Mouse (Mus musculus): ENCODE data around the gene Lbx1. TPM values are rescaled to one million over a fixed set of nuclear protein-coding genes. Genes with fewer than 3 reads are reported as not detected.

Gene Lbx1
- polyA plus RNA-seq, 1 experiment from 2014 or later = not detected

DNA sequence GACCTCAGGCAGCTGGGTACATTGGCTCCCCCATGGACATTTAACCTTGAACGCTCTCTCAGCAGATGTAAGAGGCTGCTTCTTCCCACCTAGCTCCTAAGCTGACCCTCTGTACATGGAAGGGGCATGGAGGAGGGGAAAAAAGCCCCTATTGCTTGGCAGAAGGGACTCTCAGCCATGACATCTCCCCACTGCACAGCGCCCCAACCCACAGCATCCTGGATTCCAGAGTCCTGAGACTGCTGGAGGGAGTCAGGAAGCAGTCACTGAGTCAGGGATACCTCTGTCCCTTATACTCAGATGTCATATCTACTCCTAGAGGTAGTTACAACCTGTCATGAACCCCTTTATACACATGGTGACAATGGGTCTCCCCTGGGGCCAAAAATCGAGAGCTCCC is 8.6 kb downstream of the Lbx1 start:
- Histone ChIP-seq H3K27ac (replicated peaks) (no peak overlapping the region), H3K9ac (no peak overlapping the region), H3K4me1 (replicated peaks) (peaks cover 14% of the 10 kb centered on the region), H3K27me3 (peaks cover 100% of the 10 kb centered on the region), H3K4me3 (replicated peaks) (no peak overlapping the region), H3K36me3 (replicated peaks) (no peaks in the 10 kb centered on the region), H3K4me2 (no peak overlapping the region), H3K9me3 (replicated peaks) (no peaks in the 10 kb centered on the region)
- ATAC-seq (ENCODE audit: insufficient read depth) = no peak
- 5% methylated on average over 3 of the region's 3 CpGs for WGBS (ENCODE audit: insufficient replicate concordance)

DNA sequence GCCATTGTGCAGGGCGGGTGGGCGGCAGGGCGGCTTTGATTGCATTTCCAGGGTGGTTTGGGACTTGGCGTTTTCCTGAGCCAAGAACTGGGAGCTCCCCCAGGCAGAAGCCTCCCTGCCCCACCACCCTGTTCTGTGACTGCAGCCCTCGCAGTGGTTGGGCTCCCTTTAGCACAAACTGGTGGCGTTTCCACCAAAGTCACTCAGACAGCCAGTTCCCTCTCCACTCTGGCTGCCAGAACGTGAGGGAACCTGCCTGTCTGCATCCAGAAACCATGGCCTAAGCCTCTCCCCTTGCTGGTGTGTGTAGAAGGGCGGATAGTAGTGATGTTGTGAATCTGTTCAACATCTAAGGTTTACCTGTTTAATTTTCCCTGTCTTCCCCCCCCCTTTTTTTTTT is 9.4 kb downstream of the Lbx1 start:
- no peak for ATAC-seq (ENCODE audit: insufficient read depth)
- Histone ChIP-seq H3K27me3 (peaks cover 100% of the 10 kb centered on the region), H3K9ac (no peak overlapping the region), H3K36me3 (replicated peaks) (no peaks in the 10 kb centered on the region), H3K4me2 (no peak overlapping the region), H3K27ac (replicated peaks) (no peak overlapping the region), H3K9me3 (replicated peaks) (no peaks in the 10 kb centered on the region), H3K4me1 (replicated peaks) (peaks cover 14% of the 10 kb centered on the region), H3K4me3 (replicated peaks) (no peak overlapping the region)
- WGBS (ENCODE audit: insufficient replicate concordance) = 5% methylated on average over 8 of the region's 8 CpGs

DNA sequence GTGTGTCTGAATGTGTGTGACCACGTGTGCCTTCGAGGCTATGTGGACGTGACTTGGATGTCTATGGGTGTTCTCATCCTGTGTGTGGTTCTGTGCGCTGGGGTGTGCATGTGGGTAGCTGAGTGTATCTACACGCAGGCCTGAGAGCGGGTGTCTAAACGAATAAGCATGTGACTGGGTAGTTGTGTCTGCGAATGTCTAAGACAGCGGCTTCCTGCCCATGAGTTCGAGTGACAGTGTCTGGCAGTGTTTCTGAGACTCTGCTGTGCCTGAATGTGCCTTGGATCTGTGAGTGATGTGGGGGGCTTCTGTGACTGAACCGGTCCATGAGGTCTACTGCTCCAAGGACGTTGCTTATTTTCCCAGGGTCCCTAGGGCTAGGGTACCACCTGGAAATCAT is 10.5 kb downstream of the Lbx1 start:
- no peak overlapping the region for H3K9ac ChIP-seq
- no peak for ATAC-seq (ENCODE audit: insufficient read depth)
- WGBS (ENCODE audit: insufficient replicate concordance) = under 1% methylated on average over 12 of the region's 12 CpGs

DNA sequence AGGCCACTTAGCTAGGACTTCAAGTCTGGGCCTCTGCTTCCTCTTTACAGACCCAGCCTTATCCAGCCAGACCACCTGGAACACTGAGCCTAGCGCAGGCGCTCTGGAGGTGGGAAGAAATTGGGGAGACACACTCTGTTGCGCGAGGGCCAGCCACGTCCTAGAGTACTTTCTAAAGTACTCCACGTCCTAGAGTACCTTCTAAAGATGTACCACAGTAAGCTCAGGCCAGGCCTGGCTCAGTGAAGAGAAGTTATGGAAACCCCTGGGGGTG is 11.4 kb downstream of the Lbx1 start:
- peaks cover 10% of the 10 kb centered on the region for H3K4me1 ChIP-seq (replicated peaks)
- no peak for ATAC-seq (ENCODE audit: insufficient read depth)
- H3K9me3 ChIP-seq (replicated peaks) = no peaks in the 10 kb centered on the region
- peaks cover 97% of the 10 kb centered on the region for H3K27me3 ChIP-seq
- no peak overlapping the region for H3K4me3 ChIP-seq (replicated peaks)
- H3K36me3 ChIP-seq (replicated peaks) = no peaks in the 10 kb centered on the region
- H3K9ac ChIP-seq = no peak overlapping the region
- no peak overlapping the region for H3K4me2 ChIP-seq
- 2% methylated on average over 6 of the region's 6 CpGs for WGBS (ENCODE audit: insufficient replicate concordance)
- H3K27ac ChIP-seq (replicated peaks) = no peak overlapping the region

More for the DNA sequence above, 10.5 kb downstream of the Lbx1 start:
- Histone ChIP-seq H3K9me3 (replicated peaks) (no peaks in the 10 kb centered on the region), H3K27ac (replicated peaks) (no peak overlapping the region), H3K36me3 (replicated peaks) (no peaks in the 10 kb centered on the region), H3K4me1 (replicated peaks) (peaks cover 16% of the 10 kb centered on the region), H3K27me3 (peaks cover 99% of the 10 kb centered on the region), H3K4me3 (replicated peaks) (no peak overlapping the region), H3K4me2 (no peak overlapping the region)

DNA sequence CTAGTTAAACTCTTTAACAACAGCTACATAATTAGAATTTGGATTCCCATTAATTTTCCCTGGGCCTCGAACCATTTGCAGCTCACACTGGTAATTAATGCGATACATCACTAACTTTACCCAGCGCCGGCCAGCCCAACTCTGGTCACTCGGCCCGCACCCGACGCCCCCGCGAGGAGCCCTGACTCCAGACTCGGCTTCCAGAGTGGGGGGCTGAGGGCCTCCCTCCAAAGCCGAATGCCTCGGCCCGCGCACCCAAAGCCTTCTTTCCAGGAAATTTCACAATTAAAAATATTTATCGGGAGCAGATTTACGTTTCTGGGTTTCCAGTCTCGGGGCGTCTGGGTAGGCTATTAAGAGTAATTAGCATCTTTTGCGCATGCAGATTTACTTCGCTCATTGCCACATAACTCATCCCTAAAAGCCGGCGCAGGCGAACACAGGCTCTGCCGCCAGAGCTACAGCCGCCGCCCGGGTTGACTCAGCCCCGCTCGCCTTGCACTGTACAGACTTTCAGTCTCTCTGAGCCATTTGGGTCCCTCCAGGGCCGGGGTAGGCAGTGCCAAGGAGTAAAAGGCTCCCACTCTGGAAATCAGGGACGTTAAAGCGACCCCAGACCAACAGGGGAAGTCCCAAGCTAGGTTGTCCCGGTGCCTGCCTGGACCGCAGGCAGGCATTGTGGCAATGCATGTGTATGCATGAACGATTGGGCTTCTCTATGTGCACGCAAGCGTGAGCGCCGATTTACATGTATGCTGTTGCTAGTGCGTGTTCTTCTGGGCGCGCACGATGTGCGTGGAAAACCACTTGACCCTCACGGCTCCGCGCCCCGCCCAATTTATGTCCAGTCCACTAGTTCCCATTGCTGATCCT is 12.0 kb downstream of the Lbx1 start:
- no peaks in the 10 kb centered on the region for H3K36me3 ChIP-seq (replicated peaks)
- H3K4me2 ChIP-seq = no peak overlapping the region
- no peaks in the 10 kb centered on the region for H3K9me3 ChIP-seq (replicated peaks)
- no peak overlapping the region for H3K27ac ChIP-seq (replicated peaks)
- H3K9ac ChIP-seq = no peak overlapping the region
- peaks cover 96% of the 10 kb centered on the region for H3K27me3 ChIP-seq
- peaks cover 10% of the 10 kb centered on the region for H3K4me1 ChIP-seq (replicated peaks)
- no peak overlapping the region for H3K4me3 ChIP-seq (replicated peaks)
- WGBS (ENCODE audit: insufficient replicate concordance) = 3% methylated on average over 49 of the region's 49 CpGs
- no peak for ATAC-seq (ENCODE audit: insufficient read depth)

DNA sequence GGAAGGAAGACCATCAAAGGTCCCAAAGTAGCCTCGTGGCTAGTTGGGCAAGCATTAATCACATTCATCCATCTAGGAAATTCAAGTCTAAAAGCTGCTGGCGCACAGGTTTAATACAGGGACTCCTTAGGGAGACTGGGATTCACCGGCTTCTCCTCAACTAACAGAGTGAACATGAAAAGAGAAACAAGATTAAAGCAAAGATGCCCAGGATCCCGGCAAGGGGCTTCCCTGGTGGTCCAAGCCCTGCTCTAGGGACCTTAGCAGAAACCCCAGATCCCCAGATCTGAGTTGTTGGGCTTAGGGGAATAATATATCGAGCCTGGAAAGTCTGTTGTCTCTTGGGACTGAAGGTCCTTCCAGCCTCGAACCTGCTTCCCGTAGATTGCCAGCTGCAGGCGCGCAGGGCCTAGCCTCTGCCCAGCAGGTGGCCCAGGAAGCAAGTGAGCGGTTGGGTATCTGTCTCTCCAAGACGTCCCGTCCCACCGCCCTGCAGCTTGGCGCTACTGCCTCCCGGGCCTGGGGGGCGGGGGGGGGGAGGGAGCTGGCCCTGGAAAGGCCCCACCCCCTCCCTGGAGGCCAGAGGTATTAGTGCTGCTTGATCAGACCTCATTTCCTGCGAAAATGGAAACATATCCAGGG is 13.3 kb downstream of the Lbx1 start:
- H3K27me3 ChIP-seq = peaks cover 94% of the 10 kb centered on the region
- no peak for ATAC-seq (ENCODE audit: insufficient read depth)

DNA sequence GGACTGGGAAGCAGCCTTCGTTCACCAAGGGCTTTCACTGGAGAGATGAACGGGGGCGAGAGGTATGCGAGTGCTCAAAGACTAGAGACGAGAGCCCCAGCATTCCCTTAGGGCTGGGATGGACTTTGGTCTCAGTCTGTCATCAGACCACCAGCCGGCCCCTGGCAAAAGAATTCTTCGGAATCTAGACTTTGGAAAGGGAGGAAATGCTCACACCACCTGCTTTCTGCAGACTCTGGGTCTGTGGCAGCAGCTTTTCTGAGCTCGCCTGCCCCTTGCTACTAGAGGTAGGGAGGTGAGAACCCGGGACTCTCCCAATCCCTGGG is 14.2 kb downstream of the Lbx1 start:
- Histone ChIP-seq H3K27ac (replicated peaks) (no peak overlapping the region), H3K9me3 (replicated peaks) (no peaks in the 10 kb centered on the region), H3K4me1 (replicated peaks) (peaks cover 10% of the 10 kb centered on the region), H3K4me3 (replicated peaks) (peak overlapping the region; percentile 9; the same call in 1 of the 2 replicates), H3K4me2 (peak overlapping the region; percentile 59), H3K9ac (no peak overlapping the region), H3K36me3 (replicated peaks) (no peaks in the 10 kb centered on the region), H3K27me3 (peaks cover 92% of the 10 kb centered on the region)
- WGBS (ENCODE audit: insufficient replicate concordance) = 4% methylated on average over 9 of the region's 9 CpGs
- ATAC-seq (ENCODE audit: insufficient read depth) = no peak

More for the DNA sequence above, 13.3 kb downstream of the Lbx1 start:
- H3K4me3 ChIP-seq (replicated peaks) = no peak overlapping the region
- WGBS (ENCODE audit: insufficient replicate concordance) = 5% methylated on average over 17 of the region's 17 CpGs
- H3K4me1 ChIP-seq (replicated peaks) = peaks cover 10% of the 10 kb centered on the region
- H3K27ac ChIP-seq (replicated peaks) = no peak overlapping the region
- no peak overlapping the region for H3K9ac ChIP-seq
- H3K36me3 ChIP-seq (replicated peaks) = no peaks in the 10 kb centered on the region
- H3K9me3 ChIP-seq (replicated peaks) = no peaks in the 10 kb centered on the region
- H3K4me2 ChIP-seq = no peak overlapping the region

DNA sequence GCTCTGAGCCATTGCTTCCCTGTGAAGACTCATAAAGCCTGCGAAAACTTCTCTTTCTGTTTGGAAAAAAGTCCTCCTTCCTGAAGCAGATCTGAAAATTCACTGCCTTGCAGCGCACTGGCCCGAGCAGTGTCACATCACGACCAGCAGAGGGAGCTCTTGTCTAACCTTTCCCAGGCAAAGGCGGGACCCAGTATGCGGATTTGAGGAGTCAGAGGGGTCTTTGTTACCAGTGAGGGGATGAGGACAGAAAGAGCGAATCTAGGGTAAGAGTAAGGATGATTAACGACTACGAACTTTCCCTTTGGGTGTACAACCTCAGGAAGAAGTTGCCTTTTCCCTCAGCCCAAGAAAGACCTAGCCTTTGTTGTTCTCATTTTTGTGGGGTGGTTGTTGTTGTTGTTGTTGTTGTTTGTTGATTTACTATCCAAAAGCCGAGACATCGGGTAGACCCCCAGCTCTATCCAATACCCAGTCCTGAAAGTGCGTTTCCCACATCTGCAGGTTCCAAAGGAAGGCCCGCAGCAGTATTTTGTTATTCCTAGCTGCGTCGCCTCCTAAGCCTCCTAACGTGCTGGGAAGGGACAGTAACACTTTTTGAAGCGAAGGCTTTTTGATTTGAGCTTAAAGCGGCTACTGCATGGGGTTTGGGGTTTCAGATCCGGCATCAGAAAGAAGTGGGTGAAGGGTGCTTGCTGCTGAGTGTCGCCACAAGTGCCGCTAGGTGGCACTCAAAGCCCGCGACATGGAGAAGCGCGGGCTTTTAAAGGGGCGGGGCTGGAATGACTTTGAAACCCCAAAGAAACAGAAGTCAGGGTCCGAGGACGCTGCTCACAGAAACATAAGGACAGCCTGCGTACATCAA is 14.8 kb downstream of the Lbx1 start:
- no peak for ATAC-seq (ENCODE audit: insufficient read depth)
- no peak overlapping the region for H3K9ac ChIP-seq
- WGBS (ENCODE audit: insufficient replicate concordance) = under 1% methylated on average over 29 of the region's 29 CpGs

DNA sequence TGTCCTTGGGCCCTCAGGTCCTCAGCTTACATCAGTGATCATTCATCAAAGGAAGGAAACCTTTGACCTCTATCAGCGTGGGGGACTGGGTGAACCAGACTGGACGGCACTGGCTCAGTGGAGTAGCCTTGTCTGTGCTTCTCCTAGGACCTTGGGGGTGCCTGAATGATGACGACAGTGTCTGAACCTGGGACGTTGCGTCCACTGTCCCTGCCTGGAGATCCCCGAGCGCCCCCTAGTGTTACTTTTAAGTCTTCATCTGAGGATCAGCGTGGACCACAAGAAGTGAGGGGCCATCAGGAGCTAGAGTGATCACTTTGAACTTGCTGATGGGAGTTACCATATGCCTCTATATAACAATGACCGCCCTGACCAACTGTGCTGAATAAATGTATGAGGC is 19.4 kb downstream of the Lbx1 start:
- Histone ChIP-seq H3K36me3 (replicated peaks) (no peaks in the 10 kb centered on the region), H3K27me3 (peaks cover 44% of the 10 kb centered on the region), H3K4me1 (replicated peaks) (peaks cover 6% of the 10 kb centered on the region), H3K9me3 (replicated peaks) (no peaks in the 10 kb centered on the region), H3K27ac (replicated peaks) (no peak overlapping the region), H3K4me2 (no peak overlapping the region), H3K9ac (no peak overlapping the region), H3K4me3 (replicated peaks) (no peak overlapping the region)
- 3% methylated on average over 9 of the region's 9 CpGs for WGBS (ENCODE audit: insufficient replicate concordance)
- ATAC-seq (ENCODE audit: insufficient read depth) = no peak

More for the DNA sequence above, 14.8 kb downstream of the Lbx1 start:
- no peaks in the 10 kb centered on the region for H3K36me3 ChIP-seq (replicated peaks)
- H3K27ac ChIP-seq (replicated peaks) = no peak overlapping the region
- H3K4me3 ChIP-seq (replicated peaks) = peak overlapping the region; percentile 9; the same call in 1 of the 2 replicates
- H3K4me1 ChIP-seq (replicated peaks) = peaks cover 10% of the 10 kb centered on the region
- H3K9me3 ChIP-seq (replicated peaks) = no peaks in the 10 kb centered on the region
- peaks cover 86% of the 10 kb centered on the region for H3K27me3 ChIP-seq
- peak overlapping the region; percentile 59 for H3K4me2 ChIP-seq

DNA sequence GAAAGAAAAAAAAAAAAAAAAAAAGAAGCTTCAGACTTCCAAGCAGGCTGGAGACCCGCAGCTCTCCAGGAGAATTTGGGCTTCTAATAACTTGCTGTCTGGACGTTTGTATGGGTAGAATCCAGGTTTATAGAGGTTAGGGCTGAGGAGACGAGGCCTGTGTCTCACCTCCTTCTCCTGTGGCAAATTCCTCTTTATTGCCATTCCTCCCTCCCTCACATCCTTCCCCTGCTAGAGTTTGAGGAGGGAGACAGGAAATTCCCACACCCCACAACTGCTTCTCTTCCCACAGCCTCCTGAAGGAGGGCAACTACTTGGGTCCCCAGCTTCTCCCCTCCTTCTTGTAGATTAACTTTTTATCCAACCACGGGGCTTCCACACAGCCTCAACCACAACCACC is 20.2 kb downstream of the Lbx1 start:
- H3K27ac ChIP-seq (replicated peaks) = no peak overlapping the region
- 40% methylated on average over 4 of the region's 4 CpGs for WGBS (ENCODE audit: insufficient replicate concordance)
- H3K4me3 ChIP-seq (replicated peaks) = no peak overlapping the region
- no peak for ATAC-seq (ENCODE audit: insufficient read depth)
- no peaks in the 10 kb centered on the region for H3K4me1 ChIP-seq (replicated peaks)
- H3K36me3 ChIP-seq (replicated peaks) = no peaks in the 10 kb centered on the region
- no peak overlapping the region for H3K4me2 ChIP-seq
- H3K9me3 ChIP-seq (replicated peaks) = no peaks in the 10 kb centered on the region
- H3K9ac ChIP-seq = no peak overlapping the region
- peaks cover 36% of the 10 kb centered on the region for H3K27me3 ChIP-seq

DNA sequence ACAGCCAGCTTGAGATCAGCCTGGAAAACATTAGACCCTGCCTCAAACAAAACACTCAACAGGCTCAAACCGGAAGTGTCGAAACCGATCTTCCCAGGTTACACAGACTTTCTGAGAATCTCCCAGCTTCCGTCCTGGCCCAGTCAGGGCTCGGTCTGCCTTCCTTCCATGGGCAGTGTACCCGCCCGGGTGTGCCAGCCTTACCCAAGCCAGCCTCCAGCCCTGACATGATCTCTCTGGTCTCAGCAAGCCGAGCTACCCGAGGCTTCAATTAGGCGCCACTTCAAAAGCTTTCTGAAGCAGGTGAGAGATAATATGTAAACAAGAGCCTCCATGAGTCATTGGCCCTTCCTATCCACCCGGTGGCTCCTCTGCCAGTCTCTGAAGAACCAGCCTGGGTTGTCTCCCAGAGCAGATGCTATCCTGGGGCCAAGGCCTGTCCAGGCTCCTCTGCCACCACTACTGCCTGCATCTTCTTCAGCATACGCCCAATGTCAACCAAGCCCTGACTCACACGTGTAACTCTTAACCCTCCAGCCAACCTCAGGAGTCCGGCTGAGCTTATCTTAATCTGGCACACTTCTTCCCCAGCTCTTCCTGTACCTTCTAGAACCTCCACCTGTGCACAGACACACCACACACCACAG is 25.7 kb downstream of the Lbx1 start:
- no peaks in the 10 kb centered on the region; the same call in 1 of the 2 replicates for H3K4me1 ChIP-seq (replicated peaks)
- no peak overlapping the region for H3K27ac ChIP-seq (replicated peaks)
- no peaks in the 10 kb centered on the region for H3K36me3 ChIP-seq (replicated peaks)
- no peak overlapping the region for H3K9ac ChIP-seq
- 48% methylated on average over 14 of the region's 14 CpGs for WGBS (ENCODE audit: insufficient replicate concordance)
- no peak overlapping the region for H3K4me2 ChIP-seq
- H3K4me3 ChIP-seq (replicated peaks) = no peak overlapping the region
- H3K9me3 ChIP-seq (replicated peaks) = no peaks in the 10 kb centered on the region
- H3K27me3 ChIP-seq = peaks cover 29% of the 10 kb centered on the region
- ATAC-seq (ENCODE audit: insufficient read depth) = no peak
